Mouse (Mus musculus) limb, embryonic 10.5 days (tissue): Measurements from ENCODE around the gene Ccr8. TPM values are rescaled to one million over a fixed set of nuclear protein-coding genes. Genes with fewer than 3 reads are reported as not detected.

Experiments used
- DNase-seq: peaks from one replicate; pipeline ENCODE4 v3.0.0-alpha.2; 2017; ENCODE audit warnings: low spot score
- H3K27ac ChIP-seq: fragments of 300-500 bp; sonication (generic); 2 replicates; pipeline ENCODE4 v1.5.1; 2016; ENCODE audit warnings: mild to moderate bottlenecking
- H3K27me3 ChIP-seq: fragments of 300-500 bp; sonication (generic); 2 replicates; pipeline ENCODE4 v1.6.1; 2016; ENCODE audit warnings: low read depth, mild to moderate bottlenecking; ENCODE audit not compliant: poor library complexity, severe bottlenecking
- H3K36me3 ChIP-seq: fragments of 300-500 bp; sonication (generic); 2 replicates; pipeline ENCODE4 v1.6.1; 2016; ENCODE audit warnings: mild to moderate bottlenecking, moderate library complexity
- H3K4me1 ChIP-seq: fragments of 300-500 bp; sonication (generic); 2 replicates; pipeline ENCODE4 v1.6.1; 2016
- H3K4me3 ChIP-seq: fragments of 300-500 bp; sonication (generic); 2 replicates; pipeline ENCODE4 v1.5.1; 2016; ENCODE audit warnings: mild to moderate bottlenecking, moderate library complexity
- H3K9me3 ChIP-seq: fragments of 300-500 bp; sonication (generic); replicated peaks from 2 replicates; pipeline ENCODE4 v1.6.1; 2016; ENCODE audit warnings: mild to moderate bottlenecking
- WGBS: fragments of 180-500 bp; shearing (Covaris S2); methylation state at CpG from one replicate; pipeline ENCODE4 v1.1.7; 2016; 5-methylcytosine and 5-hydroxymethylcytosine counted together
- polyA plus RNA-seq: library from polyadenylated mRNA; unstranded; fragments of >200 nt; fragmentation: Nextera tagmentation; extraction: Ambion mirVana; gene quantifications from 2 replicates; pipeline ENCODE4 v1.2.1, GENCODE M21; 2016

Gene Ccr8
- polyA plus RNA-seq, 1 experiment from 2014 or later: not detected

DNA sequence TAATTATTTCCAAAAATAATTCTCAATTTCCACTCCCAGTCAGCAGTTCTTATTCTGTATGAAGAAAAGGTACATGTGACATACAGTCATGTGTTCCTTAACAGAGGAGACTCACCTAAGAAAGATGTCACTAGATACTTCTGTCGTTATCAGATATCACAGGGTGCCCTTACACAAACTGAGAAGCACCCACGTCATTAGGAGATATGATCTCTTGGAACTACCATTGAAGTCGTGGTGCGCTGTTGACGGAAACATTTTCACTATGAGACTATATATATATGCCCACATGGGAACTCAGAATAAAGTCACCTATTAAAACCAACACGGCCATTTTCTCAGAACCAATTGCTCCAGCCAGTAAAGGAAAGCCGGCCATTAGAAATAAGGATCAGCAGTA, 17.4 kb upstream of the Ccr8 start:
- WGBS: 92% methylated on average over 7 of the region's 7 CpGs
- no peaks in the 10 kb centered on the region for H3K27me3 ChIP-seq
- H3K36me3 ChIP-seq: no peaks in the 10 kb centered on the region
- no peaks in the 10 kb centered on the region for H3K9me3 ChIP-seq
- no peak for DNase-seq
- H3K27ac ChIP-seq: no peak overlapping the region
- no peak overlapping the region for H3K4me3 ChIP-seq
- 0 out of 2 replicates have a peak, but pooled peaks cover 2% of the 10 kb centered on the region for H3K4me1 ChIP-seq

DNA sequence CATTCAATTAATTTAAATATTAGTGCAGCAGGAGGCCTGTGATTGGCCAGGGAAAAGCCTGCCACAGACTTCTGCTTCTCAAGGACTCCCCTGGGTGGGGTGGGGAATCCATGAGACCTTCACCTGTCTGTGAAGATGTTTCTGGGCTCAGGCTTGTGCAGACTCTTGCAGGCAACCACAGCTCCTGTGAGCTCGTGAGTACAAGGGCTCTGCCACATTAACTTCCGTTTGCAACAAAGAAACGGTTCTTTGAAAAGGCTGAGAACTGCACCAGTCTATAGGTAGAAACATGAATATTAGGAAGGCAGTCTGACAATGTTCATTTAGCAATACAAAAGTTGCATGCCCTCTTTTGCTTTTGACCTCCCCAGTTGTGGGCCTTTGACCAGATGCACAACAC, 13.7 kb upstream of the Ccr8 start:
- WGBS: 92% methylated on average over 3 of the region's 3 CpGs

DNA sequence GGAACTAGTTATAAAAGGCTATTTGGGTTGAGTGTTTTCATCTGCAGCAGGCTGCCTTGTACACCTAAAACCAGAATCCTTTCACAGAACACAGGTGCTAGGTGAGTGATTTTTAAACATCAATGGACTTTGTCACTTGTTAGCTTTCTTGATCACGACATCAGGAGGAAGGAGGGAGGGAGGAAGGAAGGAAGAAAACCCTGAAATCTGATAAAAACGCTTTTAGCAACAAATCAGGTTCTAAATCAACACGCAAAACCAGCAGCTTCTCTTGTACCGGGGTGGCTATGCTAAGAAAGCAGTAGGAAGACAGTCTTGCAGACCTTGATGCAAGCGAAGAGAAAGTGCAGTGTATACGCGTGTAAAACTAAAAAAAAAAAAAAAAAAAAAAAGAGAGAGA, 12.0 kb upstream of the Ccr8 start:
- H3K4me3 ChIP-seq: no peak overlapping the region
- H3K9me3 ChIP-seq: no peaks in the 10 kb centered on the region
- H3K36me3 ChIP-seq: no peaks in the 10 kb centered on the region
- whole genome bisulfite sequencing: 79% methylated on average over 7 of the region's 7 CpGs
- no peaks in the 10 kb centered on the region for H3K4me1 ChIP-seq
- no peak overlapping the region for H3K27ac ChIP-seq
- H3K27me3 ChIP-seq: no peaks in the 10 kb centered on the region
- no peak for DNase-seq

More for the DNA sequence above, 13.7 kb upstream of the Ccr8 start:
- no peaks in the 10 kb centered on the region for H3K4me1 ChIP-seq
- H3K27ac ChIP-seq: no peak overlapping the region
- H3K9me3 ChIP-seq: no peaks in the 10 kb centered on the region
- H3K4me3 ChIP-seq: no peak overlapping the region
- no peaks in the 10 kb centered on the region for H3K27me3 ChIP-seq
- DNase-seq: no peak
- H3K36me3 ChIP-seq: no peaks in the 10 kb centered on the region

DNA sequence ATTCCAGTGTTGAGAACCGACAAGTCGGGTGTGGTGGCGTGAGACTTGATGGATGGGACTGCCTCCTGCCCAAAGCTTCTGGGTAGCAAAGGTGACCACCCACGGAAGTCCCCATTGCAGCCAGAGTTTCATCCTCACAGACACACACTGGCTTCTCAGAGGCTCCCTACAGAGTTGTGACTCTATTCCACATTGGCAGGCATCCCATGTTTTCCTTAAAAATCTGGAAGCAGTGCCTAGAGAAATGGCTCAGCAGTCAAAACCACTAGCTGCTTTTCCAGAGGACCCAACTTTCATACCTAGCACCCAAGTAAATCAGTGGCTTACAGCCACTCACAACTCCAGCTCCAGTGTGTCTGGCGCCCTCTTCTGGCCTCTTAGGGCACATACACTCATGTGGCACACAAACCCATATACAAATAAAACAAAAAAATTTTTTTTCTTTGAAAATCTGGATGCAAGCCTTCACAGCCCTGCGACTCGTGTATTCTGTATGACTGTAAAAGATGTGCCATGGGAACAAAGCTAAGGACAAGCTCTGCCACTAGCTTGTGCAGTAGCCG, 11.3 kb upstream of the Ccr8 start:
- Histone ChIP-seq H3K4me3 (no peak overlapping the region), H3K27me3 (no peaks in the 10 kb centered on the region), H3K4me1 (no peaks in the 10 kb centered on the region), H3K27ac (no peak overlapping the region), H3K36me3 (no peaks in the 10 kb centered on the region), H3K9me3 (no peaks in the 10 kb centered on the region)
- 82% methylated on average over 8 of the region's 8 CpGs for WGBS
- DNase-seq: no peak

DNA sequence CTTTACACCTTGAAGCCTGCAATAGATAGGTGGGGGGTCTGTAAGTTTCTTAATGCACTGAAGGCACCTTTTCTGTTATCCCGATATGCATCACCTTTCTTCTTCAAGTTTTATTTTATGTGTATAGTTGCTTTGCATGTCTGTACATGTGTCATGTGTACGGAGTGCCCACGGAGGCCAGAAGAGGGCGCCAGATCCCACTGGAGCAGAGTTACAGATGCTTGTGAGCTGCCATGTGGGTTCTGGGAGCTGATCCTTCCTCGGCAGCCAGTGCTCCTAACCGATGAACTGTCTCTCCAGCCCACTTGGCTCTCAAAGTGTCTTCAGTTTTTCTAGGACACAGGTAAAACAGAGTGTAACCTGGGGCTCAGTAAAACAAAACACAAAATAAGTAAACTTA, 10.7 kb upstream of the Ccr8 start:
- 75% methylated on average over 6 of the region's 6 CpGs for WGBS
- DNase-seq: no peak
- Histone ChIP-seq H3K9me3 (no peaks in the 10 kb centered on the region), H3K27me3 (no peaks in the 10 kb centered on the region), H3K27ac (no peak overlapping the region), H3K4me1 (no peaks in the 10 kb centered on the region), H3K36me3 (no peaks in the 10 kb centered on the region), H3K4me3 (no peak overlapping the region)

DNA sequence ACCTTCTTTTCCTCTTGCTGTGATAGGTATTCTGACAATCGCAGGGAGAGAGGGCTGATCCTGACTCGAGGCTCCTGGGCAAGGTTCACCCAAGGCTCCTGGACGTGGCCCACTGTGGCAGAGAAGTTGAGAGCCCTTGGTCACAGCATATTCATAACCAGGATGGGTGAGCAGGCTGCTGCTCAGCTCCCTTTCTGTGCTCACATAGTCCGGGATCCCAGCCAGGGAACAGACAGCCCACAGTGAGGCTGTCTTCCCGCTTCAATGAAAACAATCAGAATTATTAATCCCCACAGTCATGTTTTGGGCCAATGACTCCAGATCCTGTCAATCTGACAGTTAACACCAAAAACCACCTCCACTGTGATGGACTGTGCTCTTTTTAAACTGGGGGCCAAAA, 9.9 kb upstream of the Ccr8 start:
- no peaks in the 10 kb centered on the region for H3K9me3 ChIP-seq
- 94% methylated on average over 5 of the region's 5 CpGs for WGBS
- H3K27ac ChIP-seq: no peak overlapping the region
- DNase-seq: no peak
- no peaks in the 10 kb centered on the region for H3K36me3 ChIP-seq
- H3K27me3 ChIP-seq: no peaks in the 10 kb centered on the region
- no peaks in the 10 kb centered on the region for H3K4me1 ChIP-seq
- H3K4me3 ChIP-seq: no peak overlapping the region

DNA sequence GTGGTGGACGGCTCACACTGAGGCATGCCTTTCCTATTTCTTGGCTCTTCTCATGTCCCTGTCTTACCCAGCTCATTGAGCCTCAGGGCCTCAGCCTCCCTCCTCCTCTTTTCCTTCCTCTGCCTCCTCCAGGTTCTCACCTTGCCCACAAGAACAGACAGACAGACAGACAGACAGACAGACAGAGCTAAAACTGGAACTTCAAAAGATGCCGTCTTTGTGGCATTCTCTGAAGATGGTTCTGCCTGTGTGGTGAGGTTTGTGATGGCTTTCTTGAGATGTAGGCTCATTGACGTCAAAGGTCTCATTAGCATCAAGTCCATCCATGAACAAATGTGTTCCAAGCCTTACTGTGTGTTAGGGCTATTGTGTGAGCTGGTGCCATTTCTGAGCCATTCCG, 9.2 kb upstream of the Ccr8 start:
- Histone ChIP-seq H3K27me3 (no peaks in the 10 kb centered on the region), H3K36me3 (no peaks in the 10 kb centered on the region), H3K9me3 (no peaks in the 10 kb centered on the region), H3K27ac (no peak overlapping the region), H3K4me1 (no peaks in the 10 kb centered on the region), H3K4me3 (no peak overlapping the region)
- 85% methylated on average over 4 of the region's 4 CpGs for WGBS
- no peak for DNase-seq

DNA sequence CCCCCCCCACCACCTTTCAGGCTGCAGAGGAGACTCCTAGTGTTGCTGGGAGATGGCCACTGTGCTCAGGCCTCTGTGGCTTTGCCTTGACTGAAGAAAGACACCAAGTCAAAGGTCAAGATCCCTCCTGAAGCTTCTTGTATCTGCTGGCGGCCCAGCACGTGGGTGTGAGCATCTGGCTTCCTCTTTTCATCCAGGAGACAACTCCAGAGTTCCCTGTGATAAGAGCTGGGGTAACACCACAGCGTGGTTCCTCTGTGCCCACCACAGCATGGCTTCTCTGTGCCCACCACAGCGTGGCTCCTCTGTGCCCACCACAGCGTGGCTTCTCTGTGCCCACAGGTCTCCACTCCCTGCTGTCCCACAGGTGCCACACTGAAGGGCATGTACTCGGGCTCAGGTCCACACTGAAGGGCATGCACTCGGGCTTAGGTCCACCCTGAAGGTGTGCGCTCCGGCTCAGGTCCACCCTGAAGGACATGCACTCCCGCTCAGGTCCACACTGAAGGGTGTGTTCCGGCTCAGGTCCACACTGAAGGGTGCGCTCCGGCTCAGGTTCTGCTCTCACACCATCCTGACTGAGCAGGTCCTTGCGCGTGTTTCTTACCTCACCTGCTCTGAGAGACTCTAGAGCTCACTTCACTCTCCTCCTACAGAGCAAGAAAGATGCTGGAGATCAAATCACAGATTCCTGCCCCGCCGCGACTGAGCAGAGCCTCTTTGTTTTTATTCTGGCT, 8.6 kb upstream of the Ccr8 start:
- no peak for DNase-seq
- H3K9me3 ChIP-seq: no peaks in the 10 kb centered on the region
- H3K27ac ChIP-seq: no peak overlapping the region
- no peaks in the 10 kb centered on the region for H3K36me3 ChIP-seq
- WGBS: 82% methylated on average over 18 of the region's 18 CpGs
- H3K27me3 ChIP-seq: no peaks in the 10 kb centered on the region
- no peak overlapping the region for H3K4me3 ChIP-seq
- no peaks in the 10 kb centered on the region for H3K4me1 ChIP-seq

DNA sequence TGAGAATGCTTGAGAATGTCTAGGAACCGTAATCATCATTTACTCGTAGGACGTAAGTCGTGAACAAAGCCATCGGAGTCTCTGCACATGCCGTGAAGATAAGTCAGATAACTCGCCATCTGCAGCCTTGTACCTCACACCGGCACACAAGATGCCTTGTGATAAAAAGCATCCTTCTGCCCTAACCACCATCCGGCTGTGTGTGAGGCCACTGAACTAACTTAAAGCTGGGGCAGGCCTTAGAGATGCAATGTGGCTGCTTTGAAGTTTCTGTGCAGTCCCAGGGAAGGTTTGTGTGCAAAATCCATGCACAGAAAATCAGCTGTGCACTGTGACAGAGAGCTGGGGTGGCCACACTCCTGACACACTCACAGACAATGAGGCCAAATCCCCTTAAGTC, 7.5 kb upstream of the Ccr8 start:
- Histone ChIP-seq H3K36me3 (no peaks in the 10 kb centered on the region), H3K4me3 (no peak overlapping the region), H3K27ac (no peak overlapping the region), H3K27me3 (no peaks in the 10 kb centered on the region), H3K9me3 (no peaks in the 10 kb centered on the region), H3K4me1 (no peaks in the 10 kb centered on the region)
- no peak for DNase-seq
- WGBS: 92% methylated on average over 9 of the region's 9 CpGs

DNA sequence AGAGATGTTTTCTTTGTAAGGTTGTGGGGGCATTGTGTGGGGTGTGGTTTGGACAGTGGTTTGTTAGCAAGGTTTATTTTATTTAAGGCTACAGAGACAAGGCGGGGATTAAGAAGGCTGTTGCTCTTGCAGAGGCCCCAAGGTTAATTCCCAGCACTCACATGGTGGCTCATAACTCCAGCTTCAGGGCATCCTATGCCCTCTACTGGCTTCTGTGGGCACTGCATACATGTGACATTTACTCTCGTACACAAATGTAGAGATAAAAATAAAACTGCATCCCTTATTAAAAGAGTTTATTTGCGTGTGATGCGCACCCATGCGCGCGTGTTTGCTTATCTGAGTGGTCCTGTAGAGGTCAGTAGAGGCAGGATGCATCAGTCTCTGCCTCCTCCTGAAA, 2.8 kb upstream of the Ccr8 start:
- no peak overlapping the region for H3K27ac ChIP-seq
- 87% methylated on average over 7 of the region's 7 CpGs for WGBS
- no peaks in the 10 kb centered on the region for H3K36me3 ChIP-seq
- no peak overlapping the region for H3K4me3 ChIP-seq
- DNase-seq: no peak
- no peaks in the 10 kb centered on the region for H3K9me3 ChIP-seq
- no peaks in the 10 kb centered on the region for H3K4me1 ChIP-seq
- no peaks in the 10 kb centered on the region for H3K27me3 ChIP-seq

DNA sequence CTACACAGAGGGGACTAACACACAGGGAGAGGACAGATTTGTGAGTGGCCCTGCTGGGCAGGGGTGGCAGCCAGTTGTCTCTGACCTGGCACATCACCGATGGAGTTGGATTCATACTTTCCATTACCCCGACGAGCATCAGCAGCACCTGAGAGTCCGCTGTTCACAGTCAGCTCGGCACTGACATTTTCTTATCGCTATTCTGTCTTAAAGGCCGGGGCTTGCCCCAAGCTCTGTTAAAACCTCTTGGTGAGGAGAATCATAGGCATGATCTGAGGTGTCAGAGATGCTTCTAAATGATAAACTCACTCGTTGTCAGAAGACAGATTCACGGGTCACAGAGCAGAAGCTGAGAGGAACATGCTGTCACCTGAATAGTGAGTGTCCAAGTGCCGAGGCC, 828 bp upstream of the Ccr8 start:
- H3K4me1 ChIP-seq: no peaks in the 10 kb centered on the region
- DNase-seq: no peak
- WGBS: 86% methylated on average over 10 of the region's 10 CpGs
- no peak overlapping the region for H3K4me3 ChIP-seq
- no peaks in the 10 kb centered on the region for H3K9me3 ChIP-seq
- no peaks in the 10 kb centered on the region for H3K27me3 ChIP-seq
- no peak overlapping the region for H3K27ac ChIP-seq
- no peaks in the 10 kb centered on the region for H3K36me3 ChIP-seq

DNA sequence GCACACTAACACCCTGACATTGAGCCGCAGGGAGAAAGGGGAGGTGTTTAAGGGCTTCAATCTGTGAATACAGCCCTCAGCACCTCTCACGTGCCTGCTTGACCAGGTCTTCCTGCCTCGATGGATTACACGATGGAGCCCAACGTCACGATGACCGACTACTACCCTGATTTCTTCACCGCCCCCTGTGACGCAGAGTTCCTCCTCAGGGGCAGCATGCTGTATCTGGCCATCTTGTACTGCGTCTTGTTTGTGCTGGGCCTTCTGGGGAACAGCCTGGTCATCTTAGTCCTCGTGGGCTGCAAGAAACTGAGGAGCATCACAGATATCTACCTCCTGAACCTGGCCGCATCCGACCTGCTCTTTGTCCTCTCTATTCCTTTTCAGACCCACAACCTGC, 1.8 kb downstream of the Ccr8 start:
- H3K36me3 ChIP-seq: no peaks in the 10 kb centered on the region
- no peak for DNase-seq
- H3K4me1 ChIP-seq: no peaks in the 10 kb centered on the region
- H3K4me3 ChIP-seq: no peak overlapping the region
- H3K27me3 ChIP-seq: no peaks in the 10 kb centered on the region
- no peak overlapping the region for H3K27ac ChIP-seq
- H3K9me3 ChIP-seq: no peaks in the 10 kb centered on the region
- 90% methylated on average over 13 of the region's 13 CpGs for WGBS

DNA sequence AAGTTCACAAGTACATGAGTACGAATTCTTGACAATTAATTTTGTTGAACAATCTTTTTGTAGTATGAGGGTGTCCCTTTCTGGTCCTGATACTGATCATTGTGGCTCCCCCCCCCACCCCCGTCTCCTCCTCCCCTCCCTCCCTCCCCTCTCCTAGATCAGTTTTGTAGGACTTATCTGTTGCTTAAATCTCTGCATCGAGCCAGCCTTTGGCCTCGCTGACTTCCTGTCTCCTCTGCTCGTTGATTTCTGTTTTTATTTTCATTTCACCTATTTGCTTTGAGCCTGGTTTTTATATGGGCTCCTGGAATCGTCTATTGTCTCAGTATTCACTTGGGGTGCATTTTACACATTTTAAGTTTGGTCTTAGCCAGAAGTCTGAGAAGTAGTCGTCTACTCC, 4.0 kb downstream of the Ccr8 start:
- Histone ChIP-seq H3K36me3 (no peaks in the 10 kb centered on the region), H3K27ac (no peak overlapping the region), H3K27me3 (no peaks in the 10 kb centered on the region), H3K9me3 (no peaks in the 10 kb centered on the region), H3K4me1 (no peaks in the 10 kb centered on the region), H3K4me3 (no peak overlapping the region)
- 81% methylated on average over 7 of the region's 7 CpGs for WGBS
- no peak for DNase-seq

DNA sequence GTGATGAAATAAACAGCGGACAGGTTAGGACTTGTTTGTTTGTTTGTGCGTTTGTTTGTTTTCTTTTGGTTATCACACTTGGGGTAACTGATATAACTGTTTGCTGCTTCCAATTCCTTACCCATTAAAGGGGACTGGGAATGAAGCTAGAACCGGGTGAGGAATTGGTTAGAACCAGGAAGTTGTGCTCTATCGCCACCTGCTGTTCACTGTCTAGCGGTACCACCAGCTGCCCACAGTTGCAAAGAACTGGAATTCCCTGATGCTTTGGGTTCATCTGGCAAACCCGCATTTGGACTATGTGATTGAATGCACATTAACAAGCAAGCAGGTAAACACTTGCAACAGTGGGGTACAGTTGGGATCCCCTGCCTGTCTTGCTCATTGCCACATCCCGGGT, 6.8 kb downstream of the Ccr8 start:
- 23% methylated on average over 7 of the region's 7 CpGs for WGBS
- H3K27ac ChIP-seq: no peak overlapping the region
- H3K4me1 ChIP-seq: no peaks in the 10 kb centered on the region
- H3K27me3 ChIP-seq: no peaks in the 10 kb centered on the region
- peak; percentile 70 for DNase-seq
- H3K36me3 ChIP-seq: no peaks in the 10 kb centered on the region
- no peak overlapping the region for H3K4me3 ChIP-seq
- H3K9me3 ChIP-seq: no peaks in the 10 kb centered on the region
